Mouse (Mus musculus): ENCODE results near the gene Exosc10. TPM values are rescaled to one million over a fixed set of nuclear protein-coding genes. Genes with fewer than 3 reads are reported as not detected.
A peak's percentile ranks its signal among the peaks of the same experiment; 100 is the strongest.

Gene Exosc10
- total RNA-seq, 2 experiments from 2014 or later, result 47.7 to 51.5 TPM

DNA sequence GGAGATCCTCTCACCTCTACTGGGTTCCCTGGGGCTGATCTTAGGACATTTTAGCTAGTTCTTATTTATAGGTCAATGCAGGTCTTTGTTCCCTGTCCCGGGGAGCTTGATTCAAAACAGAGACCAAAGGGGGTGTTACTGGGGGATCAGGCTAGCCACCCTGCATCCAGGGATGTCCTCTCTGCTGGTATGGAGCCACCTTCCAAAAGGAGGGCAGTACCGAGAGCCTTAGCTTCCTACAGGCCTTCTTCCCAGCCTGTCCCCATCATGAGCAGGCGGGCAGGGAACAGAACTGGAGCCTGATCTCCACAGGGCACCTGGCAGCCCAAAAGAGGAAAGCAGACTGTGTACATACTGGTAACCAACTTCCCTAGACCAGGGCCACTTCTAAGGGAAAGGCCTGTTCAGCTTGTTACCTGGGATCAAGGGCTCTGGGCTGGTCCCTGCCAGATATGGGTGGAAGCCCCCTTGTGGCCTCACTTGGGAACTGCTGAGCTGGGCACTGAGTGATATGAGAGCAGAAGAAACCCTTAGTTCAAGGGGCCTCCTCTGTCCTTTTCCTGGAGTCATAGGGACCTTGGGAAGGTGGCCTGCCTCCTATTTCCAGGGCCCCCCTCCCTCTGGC, 46.4 kb downstream of the Exosc10 start:
- peak in 1 of 2 experiments; percentile 68 for DNase-seq (ENCODE audit: low spot score in 2 of 2)

DNA sequence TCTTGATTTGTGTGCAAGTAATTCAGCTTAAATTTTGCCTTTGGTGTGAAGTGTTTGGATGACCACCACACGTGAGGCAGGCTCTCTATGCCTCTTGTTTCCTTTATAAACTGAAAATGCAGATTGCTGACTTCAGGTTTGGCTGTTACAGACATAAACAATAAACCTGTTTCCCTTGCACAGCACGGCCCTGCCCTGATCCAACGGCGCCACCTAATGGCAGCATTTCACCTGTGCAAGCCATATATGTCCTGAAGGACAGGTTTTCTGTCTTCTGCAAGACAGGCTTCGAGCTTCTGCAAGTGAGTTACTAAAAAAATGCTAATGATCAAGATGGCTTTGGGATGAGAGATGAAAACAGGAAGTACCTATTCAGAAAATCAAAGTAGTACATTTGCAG, 49.5 kb downstream of the Exosc10 start:
- peak; percentile 73 to 80 for DNase-seq (ENCODE audit: low spot score in 2 of 2)

DNA sequence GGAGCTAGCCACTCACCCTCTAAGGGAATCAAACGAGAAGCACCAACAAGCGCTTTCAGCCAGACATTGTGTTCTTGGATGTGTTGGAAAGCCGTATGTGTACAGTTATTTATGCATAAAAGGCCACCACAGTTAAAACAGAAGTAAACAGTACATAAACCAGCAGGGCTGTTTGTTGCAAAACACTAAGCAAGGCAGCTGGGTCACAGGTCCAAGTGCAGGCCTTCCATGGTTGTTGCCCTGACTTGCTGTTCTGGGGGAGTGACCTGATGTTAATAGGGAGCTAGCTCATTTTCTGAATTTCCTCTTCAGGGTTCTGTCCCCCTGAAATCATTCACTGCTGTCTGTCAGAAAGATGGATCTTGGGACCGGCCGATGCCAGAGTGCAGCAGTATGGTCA, 51.6 kb downstream of the Exosc10 start:
- no peak for DNase-seq (ENCODE audit: low spot score in 2 of 2)

DNA sequence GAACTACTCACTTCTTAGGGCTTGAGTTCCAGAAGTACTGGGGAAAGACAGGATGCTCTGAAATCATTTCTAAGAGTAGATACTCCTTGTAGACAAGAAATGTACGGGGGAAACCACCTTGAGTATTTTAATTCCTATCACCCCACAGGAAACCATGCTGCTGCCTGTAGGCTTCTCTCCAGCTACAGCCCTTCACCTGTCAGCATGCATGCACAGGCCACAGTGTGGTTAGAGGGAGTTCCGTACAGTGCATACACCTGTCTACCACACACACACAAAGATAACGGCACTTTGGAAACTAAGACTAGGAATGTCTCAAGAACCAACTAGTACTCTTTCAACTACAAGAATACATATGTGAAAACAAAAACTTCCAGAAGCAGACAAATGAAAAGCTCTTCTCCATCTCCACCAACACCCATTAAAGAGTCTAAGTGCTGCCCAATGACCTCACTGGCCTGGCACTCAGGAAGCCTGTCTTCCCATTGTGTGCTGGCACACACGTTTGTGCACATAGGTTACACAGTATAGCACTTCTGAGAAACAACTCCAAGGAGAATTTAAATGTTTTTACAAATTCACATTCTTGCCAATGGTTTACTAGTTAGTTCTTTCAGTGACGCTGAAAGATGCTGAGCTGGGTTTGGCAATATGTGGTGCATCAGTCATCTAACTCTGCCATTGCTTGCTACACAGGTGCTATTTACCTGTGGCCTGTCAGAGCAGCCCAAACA, 52.6 kb downstream of the Exosc10 start:
- DNase-seq (ENCODE audit: low spot score in 2 of 2), result no peak

DNA sequence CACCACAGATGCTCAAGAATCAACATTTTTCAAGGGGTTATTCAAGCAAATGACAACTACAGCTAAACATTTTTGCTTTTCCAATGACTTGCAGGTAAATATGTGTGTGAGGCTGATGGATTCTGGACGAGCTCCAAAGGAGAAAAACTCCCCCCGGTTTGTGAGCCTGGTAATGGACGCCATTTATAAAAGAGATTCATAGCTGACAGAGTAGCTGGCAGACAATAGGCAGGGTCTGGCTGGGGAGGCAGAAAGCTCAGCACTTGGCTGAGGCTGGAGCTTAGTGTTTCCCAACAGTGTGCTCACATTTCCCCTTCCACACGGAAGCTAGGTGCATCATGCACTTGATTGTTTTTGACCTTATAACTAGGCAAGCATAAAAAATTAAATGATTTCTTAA, 54.3 kb downstream of the Exosc10 start:
- no peak for DNase-seq (ENCODE audit: low spot score in 2 of 2)

DNA sequence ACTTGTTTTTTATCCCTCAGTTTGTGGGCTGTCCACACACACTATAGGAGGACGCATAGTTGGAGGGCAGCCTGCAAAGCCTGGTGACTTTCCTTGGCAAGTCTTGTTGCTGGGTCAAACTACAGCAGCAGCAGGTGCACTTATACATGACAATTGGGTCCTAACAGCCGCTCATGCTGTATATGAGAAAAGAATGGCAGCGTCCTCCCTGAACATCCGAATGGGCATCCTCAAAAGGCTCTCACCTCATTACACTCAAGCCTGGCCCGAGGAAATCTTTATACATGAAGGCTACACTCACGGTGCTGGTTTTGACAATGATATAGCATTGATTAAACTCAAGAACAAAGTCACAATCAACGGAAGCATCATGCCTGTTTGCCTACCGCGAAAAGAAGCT, 55.5 kb downstream of the Exosc10 start:
- no peak for DNase-seq (ENCODE audit: low spot score in 2 of 2)

DNA sequence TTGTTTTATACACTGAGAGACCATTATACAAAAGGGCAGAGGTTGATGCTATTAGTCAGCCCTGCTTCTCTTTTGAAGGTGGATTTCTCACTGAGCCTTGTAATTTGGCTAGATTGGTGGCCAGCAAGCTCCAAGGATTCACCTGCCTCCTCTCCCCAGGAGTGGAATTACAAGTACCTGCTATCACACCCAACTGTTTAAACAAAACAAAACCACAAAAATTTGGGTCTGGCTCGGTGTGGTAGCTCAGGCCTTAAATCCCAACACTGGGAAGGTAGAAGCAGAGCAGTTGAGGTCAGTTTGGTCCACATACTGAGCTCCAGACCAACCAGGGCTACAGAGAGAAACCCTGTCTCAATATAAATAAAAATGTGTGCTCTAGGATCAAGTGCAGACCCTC, 61.6 kb downstream of the Exosc10 start:
- no peak for DNase-seq (ENCODE audit: low spot score in 2 of 2)

DNA sequence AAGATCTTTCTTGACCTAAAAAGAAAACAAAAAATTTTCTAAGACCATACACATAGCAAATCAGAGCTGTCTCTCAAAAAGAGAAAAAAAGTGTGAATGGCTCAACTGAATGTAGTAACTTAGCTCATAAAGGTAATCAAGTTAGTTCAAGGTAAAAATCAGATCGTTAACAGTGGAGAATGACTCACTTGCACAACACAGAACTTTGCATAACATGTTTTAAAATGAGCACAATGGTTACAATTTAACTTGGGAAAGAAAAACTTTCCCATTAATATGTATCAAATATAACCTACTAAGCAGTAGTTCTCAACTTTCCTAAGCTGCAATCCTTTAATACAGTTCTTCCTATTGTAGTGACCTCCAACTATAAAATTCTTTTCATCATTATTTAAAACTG, 62.5 kb downstream of the Exosc10 start:
- no peak for DNase-seq (ENCODE audit: low spot score in 2 of 2)

DNA sequence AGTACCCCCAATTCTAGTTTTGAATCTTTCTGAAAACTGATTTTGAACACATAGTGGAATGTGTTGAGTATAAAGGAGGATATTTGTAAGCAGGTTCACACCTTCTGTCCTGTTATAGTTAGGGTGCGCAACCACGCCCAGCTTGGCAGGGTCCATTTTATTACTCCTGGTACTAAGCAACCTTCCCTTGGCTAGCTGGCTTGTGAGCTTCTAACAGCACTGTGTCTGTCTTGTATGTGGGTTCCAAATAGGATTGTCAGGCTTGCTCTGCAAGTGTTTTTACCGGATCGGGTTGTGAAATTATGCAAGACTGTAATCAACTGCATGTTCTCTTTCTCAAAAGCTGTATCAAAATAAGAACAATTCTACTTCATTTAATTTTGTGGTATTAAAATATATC, 64.3 kb downstream of the Exosc10 start:
- no peak for DNase-seq (ENCODE audit: low spot score in 2 of 2)

DNA sequence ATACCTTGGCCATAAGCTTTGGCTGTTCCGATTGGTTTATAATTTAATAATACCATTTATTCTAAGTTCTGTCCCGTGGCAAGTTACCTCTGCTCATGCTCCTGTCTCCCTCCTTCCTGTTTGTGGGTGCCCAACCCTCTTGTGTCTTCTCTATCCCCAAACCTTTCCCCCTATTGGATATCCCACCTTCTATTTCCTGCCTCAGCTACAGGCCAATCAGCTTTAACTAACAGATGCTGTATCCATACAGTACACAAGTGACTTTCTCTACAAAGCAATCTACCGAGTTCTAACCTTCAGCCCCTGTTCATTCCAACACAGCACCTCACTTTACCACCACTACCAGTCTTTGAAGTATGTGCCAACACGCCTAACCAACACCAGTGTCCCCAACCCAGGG, 65.4 kb downstream of the Exosc10 start:
- no peak for DNase-seq (ENCODE audit: low spot score in 2 of 2)

DNA sequence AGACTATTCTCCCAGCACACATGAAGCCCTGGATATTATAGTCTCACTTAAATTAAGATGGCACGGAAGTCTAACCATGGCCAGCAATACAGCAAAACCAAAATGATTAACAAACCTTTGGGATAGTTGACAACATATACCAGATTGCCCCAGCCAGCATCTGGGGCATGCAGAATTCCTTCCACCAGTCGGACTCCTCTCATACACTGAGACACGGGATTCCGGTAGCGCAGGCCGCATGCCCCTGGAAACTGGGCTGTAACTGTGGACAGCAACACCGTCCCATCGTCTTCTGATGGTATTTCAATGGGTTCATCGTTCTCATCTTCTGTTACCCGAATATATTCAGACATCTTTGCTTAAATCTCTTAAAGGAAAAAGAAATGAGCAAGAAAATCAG, 66.8 kb downstream of the Exosc10 start:
- no peak for DNase-seq (ENCODE audit: low spot score in 2 of 2)

DNA sequence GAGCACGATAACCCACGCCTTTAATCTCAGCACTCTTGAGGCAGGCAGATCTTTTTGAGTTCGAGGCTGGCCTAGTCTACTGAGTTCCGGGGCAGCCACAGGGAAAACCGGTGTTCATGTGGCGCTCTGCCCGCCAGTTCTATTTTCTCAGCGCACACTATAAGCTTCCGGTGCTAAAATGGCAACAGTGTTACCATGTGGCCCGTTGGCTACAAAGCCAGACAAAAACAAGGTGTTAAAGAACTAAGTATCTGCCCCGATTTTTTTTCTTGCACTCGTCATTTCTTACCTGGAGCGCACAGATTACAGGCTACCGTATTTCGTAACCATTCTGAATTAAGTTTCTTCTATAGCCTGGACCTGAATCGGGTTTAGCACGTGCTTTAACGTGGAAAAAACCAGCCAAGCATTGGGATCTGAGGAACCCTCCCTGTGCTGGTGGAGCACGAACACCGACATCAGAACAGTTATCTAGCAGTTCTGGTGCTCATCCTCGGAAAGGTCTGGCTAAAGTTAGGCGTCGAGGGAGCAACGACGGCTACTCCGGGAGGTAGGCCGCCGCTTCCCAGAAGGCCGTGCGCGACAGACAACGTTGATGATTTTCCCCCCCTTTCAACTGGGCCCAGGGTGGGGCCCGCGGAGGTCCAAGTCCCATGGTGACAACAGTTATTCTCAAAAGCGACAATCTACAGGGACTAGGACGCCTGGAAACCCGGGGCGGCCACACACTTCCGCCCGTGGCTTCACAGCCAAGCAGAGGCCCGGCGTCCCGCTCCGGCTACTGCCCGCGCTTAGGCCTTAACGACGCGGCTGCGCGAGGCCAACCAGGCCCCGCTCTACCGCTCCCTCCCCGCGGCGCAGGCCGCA, 67.8 kb downstream of the Exosc10 start:
- DNase-seq (ENCODE audit: low spot score in 2 of 2), result peak in 1 of 2 experiments; percentile 59

DNA sequence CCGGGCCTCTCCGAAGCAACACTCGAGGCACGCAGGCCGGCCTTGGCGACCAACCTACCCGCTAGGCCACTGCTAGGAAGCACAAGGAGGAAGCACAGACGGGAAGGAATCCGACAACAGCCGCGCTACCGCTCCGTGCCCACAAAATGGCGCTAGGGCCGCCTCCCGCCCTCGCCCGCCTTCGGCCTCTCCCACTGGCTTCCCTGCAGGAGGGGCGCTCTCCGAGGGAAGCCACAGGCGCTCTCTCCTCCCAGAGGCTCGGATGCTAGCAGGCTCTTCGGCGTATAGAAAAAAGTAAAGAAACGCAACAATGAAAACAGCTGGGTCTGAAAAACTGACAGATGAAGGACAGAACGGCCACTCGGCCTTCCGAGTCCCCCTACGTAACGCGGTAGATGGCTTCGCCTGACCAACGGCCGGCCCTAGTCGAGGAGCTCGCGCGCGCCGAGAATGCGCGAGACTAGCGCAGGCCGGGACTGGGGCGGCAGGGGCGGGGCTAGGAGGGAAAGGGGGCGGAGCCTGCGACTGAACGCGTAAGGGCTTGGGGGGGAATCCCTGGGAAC, 68.5 kb downstream of the Exosc10 start, which contains the start of gene Tardbp:
Gene Tardbp, minus strand, starts transcription at position 397 of the 563 bp plus-strand sequence.
- DNase-seq (ENCODE audit: low spot score in 2 of 2), result peak; percentile 90 to 96

DNA sequence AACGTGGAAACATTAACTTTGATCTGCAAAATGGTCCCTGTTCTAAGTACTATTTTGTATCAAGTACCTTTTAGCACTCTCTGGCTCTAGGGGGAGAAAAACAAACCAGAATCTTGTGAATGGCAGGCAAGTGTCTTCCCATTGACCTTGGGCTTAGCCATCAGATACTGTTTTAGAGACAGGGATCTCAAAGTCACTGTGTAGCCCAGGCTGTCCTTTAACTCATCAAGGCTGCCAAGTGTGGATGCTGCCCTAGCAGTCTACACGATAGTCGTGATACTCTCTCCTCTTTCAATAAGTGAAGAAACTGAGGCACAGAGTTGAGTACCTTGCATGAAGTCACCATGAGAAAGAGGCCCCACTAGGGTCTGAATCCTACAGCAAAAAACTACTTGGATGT, 69.0 kb downstream of the Exosc10 start:
- DNase-seq (ENCODE audit: low spot score in 2 of 2), result no peak

Other genes starting within 250 kb of the Exosc10 start
- gene Ubiad1, start 113.7 kb upstream of the Exosc10 start, total RNA-seq (2021), result 1 to 10 TPM; 7.5 to 8.5 TPM
- gene Mtor, start 109.8 kb upstream of the Exosc10 start, total RNA-seq (2021), result 10 to 100 TPM; 88.9 to 90.7 TPM
- under 1 TPM; 0.27 to 0.36 TPM for gene Angptl7, start 58.0 kb upstream of the Exosc10 start, total RNA-seq (2021)
- gene Srm, start 33.1 kb downstream of the Exosc10 start, total RNA-seq (2021), result 10 to 100 TPM; 70.4 to 71.7 TPM
- gene Masp2, start 44.1 kb downstream of the Exosc10 start, total RNA-seq (2021), result 1 to 10 TPM; 3.4 to 3.9 TPM
- gene Tardbp, start 68.6 kb downstream of the Exosc10 start, total RNA-seq (2021), result 100 to 1,000 TPM; 195 to 227 TPM
- gene Gm572, start 84.9 kb downstream of the Exosc10 start, total RNA-seq (2021), result not detected
- gene Casz1, start 246.0 kb downstream of the Exosc10 start, total RNA-seq (2021), result under 1 TPM; 0.61 to 0.62 TPM

Measured in layer of hippocampus, adult 18-20 months (tissue).